Mouse (Mus musculus) G1E (cell line): ENCODE results near the gene Ptpn14.

Source experiments
- CTCF ChIP-seq: IDR thresholded peaks from 2 replicates; pipeline ENCODE4 v1.5.1; 2012; ENCODE audit warnings: low read depth, low read length, inconsistent platforms, mixed read lengths
- GATA1 ChIP-seq: IDR thresholded peaks from 2 replicates; pipeline ENCODE4 v1.6.1; 2012; ENCODE audit warnings: borderline replicate concordance, low read length, inconsistent platforms, mixed read lengths
- GATA2 ChIP-seq: IDR thresholded peaks from 2 replicates; pipeline ENCODE4 v1.6.1; 2012; ENCODE audit warnings: low read depth, low read length, inconsistent platforms, borderline replicate concordance
- TAL1 ChIP-seq: conservative IDR thresholded peaks from 2 replicates; pipeline ENCODE4 v1.6.1; 2012; ENCODE audit warnings: low read depth, low read length, inconsistent platforms, mixed read lengths

DNA sequence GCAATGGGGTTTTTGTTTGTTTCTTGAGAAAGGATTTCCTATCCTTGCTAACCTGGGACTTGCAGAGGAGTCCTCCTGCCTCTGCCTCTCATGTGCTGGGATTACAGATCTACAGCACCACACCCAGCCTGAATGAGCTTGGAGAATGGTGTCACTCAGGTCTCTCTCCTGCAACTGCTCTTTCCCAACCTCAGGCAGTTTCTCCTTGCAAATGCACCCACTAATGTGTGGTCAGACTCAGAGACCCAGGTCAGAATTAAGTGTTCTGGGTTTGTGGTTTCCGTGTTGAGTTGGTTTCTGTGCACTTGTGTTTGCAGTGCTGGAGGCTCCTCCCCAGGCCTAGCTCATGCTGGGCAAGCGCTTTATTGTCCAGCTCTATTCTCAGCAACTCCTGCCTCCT, 33.7 kb upstream of the Ptpn14 start:
- no peak for TF ChIP-seq CTCF
- TF ChIP-seq GATA1: no peak
- TF ChIP-seq GATA2: no peak
- no peak for TF ChIP-seq TAL1
